Mouse (Mus musculus): ENCODE results near the gene Nfil3.

GRCm38 (mm10) chr13:52986215-52986780 is 5.4 kb upstream of the Nfil3 start:
- TF ChIP-seq POLR2A (IDR thresholded peaks at IDR 0.05; ENCODE audit: low read depth, low read length) (no peak), CTCF (conservative IDR thresholded peaks at IDR 0.05; ENCODE audit: insufficient read depth, insufficient read length, low read depth, low read length) (no peak)

Measured in kidney, adult 2 months (tissue).